ENCODE assay signal across 15 mouse cellular contexts in the genomic region with DNA sequence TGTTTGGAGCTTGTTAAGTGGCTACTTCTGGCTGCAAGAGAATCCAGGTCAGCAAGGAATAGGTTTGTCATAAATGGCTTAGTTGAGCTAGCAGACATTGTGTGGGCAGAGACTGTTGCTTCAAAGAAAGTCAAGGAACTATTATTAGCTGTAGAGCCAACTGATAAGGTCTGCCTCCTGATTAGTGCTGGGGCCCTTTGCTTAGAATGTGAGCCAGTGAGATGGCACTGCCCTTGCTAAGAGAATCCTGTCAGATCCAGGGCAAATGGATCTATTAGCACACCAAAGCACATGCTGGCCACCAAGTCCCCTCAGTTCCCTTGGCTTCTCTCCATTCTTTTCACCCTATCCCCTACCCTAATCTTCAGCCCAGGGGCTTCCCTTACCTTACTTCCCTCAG.
"Had no signal": no experiment of that assay in that cellular context is flagged by ENCODE, and none has a peak within 500 bp of the region (broad histone marks: within the 10 kb centered on the region; RNA-seq: fewer than 3 reads in every experiment).

No protein-coding gene starts in this region.

- H3K27ac ChIP-seq: layer of hippocampus, adult 2 months; limb, embryonic 13.5 days; liver, embryonic 14.5 days; midbrain, embryonic 13.5 days; neural tube, embryonic 15.5 days had no signal

- ATAC-seq: midbrain, embryonic 13.5 days had no signal

- H3K4me1 ChIP-seq: limb, embryonic 13.5 days; midbrain, embryonic 13.5 days; neural tube, embryonic 15.5 days had no signal

- DNase-seq: kidney, postnatal 10 days; kidney, postnatal 4 days; left cerebral cortex, postnatal 4 days; lung, adult 18-20 months; lung, postnatal 36 days; right cerebral cortex, adult 18-20 months; right cerebral cortex, postnatal 25 days; thymus, adult 18-20 months; thymus, postnatal 14 days had no signal

- H3K9me3 ChIP-seq: limb, embryonic 13.5 days; midbrain, embryonic 13.5 days; neural tube, embryonic 15.5 days had no signal

- H3K4me2 ChIP-seq: limb, embryonic 13.5 days; midbrain, embryonic 13.5 days; neural tube, embryonic 15.5 days had no signal

- H3K4me3 ChIP-seq: layer of hippocampus, adult 2 months; limb, embryonic 13.5 days; midbrain, embryonic 13.5 days; myocyte; neural tube, embryonic 15.5 days had no signal

- H3K9ac ChIP-seq: limb, embryonic 13.5 days; liver, embryonic 14.5 days; midbrain, embryonic 13.5 days; neural tube, embryonic 15.5 days had no signal

- H3K27me3 ChIP-seq: limb, embryonic 13.5 days; midbrain, embryonic 13.5 days; neural tube, embryonic 15.5 days had no signal

- H3K36me3 ChIP-seq: limb, embryonic 13.5 days; midbrain, embryonic 13.5 days; neural tube, embryonic 15.5 days had no signal
